Mouse (Mus musculus) heart, embryonic 14.5 days (tissue): Measurements from ENCODE around the gene Col9a2. TPM values are rescaled to one million over a fixed set of nuclear protein-coding genes. Genes with fewer than 3 reads are reported as not detected.

Experiments
- ATAC-seq: fragments of 200-750 bp; cut with Nextera tagmentation; 2 replicates; pipeline ENCODE4 v1.8.0; 2017; ENCODE audit warnings: low read depth, moderate TSS enrichment; ENCODE audit not compliant: insufficient number of reproducible peaks, insufficient read depth, low FRiP score
- H3K27ac ChIP-seq, 2 experiments: fragments of 200-500 bp in 1 of 2; fragments of 300-500 bp in 1 of 2; sonication (generic) in 1 of 2; replicated peaks in 1 of 2; 2 replicates each; pipeline ENCODE4 v1.5.1; 2012 to 2014; ENCODE audit warnings: low read depth in 2 of 2, low read length in 2 of 2, control low read depth in 1 of 2, mild to moderate bottlenecking in 1 of 2, mixed read lengths in 1 of 2; ENCODE audit not compliant: control insufficient read depth in 1 of 2, insufficient read depth in 1 of 2
- H3K27me3 ChIP-seq: fragments of 300-500 bp; sonication (generic); 2 replicates; pipeline ENCODE4 v1.6.1; 2014; ENCODE audit warnings: mild to moderate bottlenecking, low read length, control low read depth; ENCODE audit not compliant: control insufficient read depth, insufficient read depth
- H3K36me3 ChIP-seq: fragments of 300-500 bp; sonication (generic); 2 replicates; pipeline ENCODE4 v1.6.1; 2014; ENCODE audit warnings: mild to moderate bottlenecking, control low read depth, low read length, mixed read lengths; ENCODE audit not compliant: control insufficient read depth, insufficient read depth
- H3K4me1 ChIP-seq, 2 experiments: fragments of 200-500 bp in 1 of 2; fragments of 300-500 bp in 1 of 2; sonication (generic) in 1 of 2; 2 replicates each; pipeline ENCODE4 v1.6.1; 2012 to 2014; ENCODE audit warnings: low read length in 2 of 2, control low read depth in 1 of 2, mixed read lengths in 1 of 2; ENCODE audit not compliant: control insufficient read depth in 2 of 2, insufficient read depth in 2 of 2
- H3K4me2 ChIP-seq: fragments of 300-500 bp; sonication (generic); 2 replicates; pipeline ENCODE4 v1.6.1; 2014; ENCODE audit warnings: mild to moderate bottlenecking, low read length
- H3K4me3 ChIP-seq, 2 experiments: fragments of 200-500 bp in 1 of 2; fragments of 300-500 bp in 1 of 2; sonication (generic) in 1 of 2; 2 replicates each; pipeline ENCODE4 v1.5.1; 2012 to 2014; ENCODE audit warnings: low read length in 2 of 2, mild to moderate bottlenecking in 2 of 2, control low read depth in 1 of 2, low read depth in 1 of 2, moderate library complexity in 1 of 2; ENCODE audit not compliant: control insufficient read depth in 1 of 2, insufficient read depth in 1 of 2
- H3K9ac ChIP-seq: fragments of 300-500 bp; sonication (generic); 2 replicates; pipeline ENCODE4 v1.6.1; 2014; ENCODE audit warnings: mild to moderate bottlenecking, low read length
- H3K9me3 ChIP-seq: fragments of 300-500 bp; sonication (generic); 2 replicates; pipeline ENCODE4 v1.6.1; 2016; ENCODE audit warnings: low read length, control low read depth; ENCODE audit not compliant: control insufficient read depth
- WGBS: fragments of 180-500 bp; shearing (Covaris S2); extraction: QIAGEN DNeasy Blood & Tissue Kit; methylation state at CpG from one replicate; pipeline ENCODE4 v1.1.7; 2014; 5-methylcytosine and 5-hydroxymethylcytosine counted together
- polyA plus RNA-seq: library from polyadenylated mRNA; unstranded; fragments of >200 nt; fragmentation: Nextera tagmentation; extraction: Ambion mirVana; gene quantifications from 2 replicates; pipeline ENCODE4 v1.2.1, GENCODE M21; 2014

Gene Col9a2
- polyA plus RNA-seq, 1 experiment from 2014 or later, result 6.5 TPM

GRCm38 (mm10) chr4:121097650-121098378, 58.6 kb downstream of the Col9a2 start, which contains the start of gene Zmpste24:
Gene Zmpste24 (minus strand): TSS chr4:121098241.
- peak; percentile 64 for ATAC-seq
- Histone ChIP-seq H3K9me3 (no peaks in the 10 kb centered on the region), H3K27me3 (no peaks in the 10 kb centered on the region), H3K36me3 (peaks cover 27% of the 10 kb centered on the region), H3K4me2 (peak within 1 kb of the TSS; percentile 77), H3K9ac (peak within 1 kb of the TSS; percentile 77), H3K27ac (peak within 1 kb of the TSS; percentile 42 to 68), H3K4me3 (peak within 1 kb of the TSS; percentile 66 to 88), H3K4me1 (peaks cover 2 to 11% of the 10 kb centered on the region in 2 experiments; a peak in 3 of 4 replicates)
- under 1% methylated on average over 39 of the region's 39 CpGs for WGBS

GRCm38 (mm10) chr4:121103304-121103703, 64.1 kb downstream of the Col9a2 start:
- H3K36me3 ChIP-seq, result no peaks in the 10 kb centered on the region
- H3K9ac ChIP-seq, result no peak overlapping the region
- no peaks in the 10 kb centered on the region for H3K4me1 ChIP-seq
- ATAC-seq, result no peak
- H3K9me3 ChIP-seq, result no peaks in the 10 kb centered on the region
- no peak overlapping the region for H3K4me3 ChIP-seq
- WGBS, result 81% methylated on average over 4 of the region's 4 CpGs
- no peaks in the 10 kb centered on the region for H3K27me3 ChIP-seq
- no peak overlapping the region for H3K27ac ChIP-seq
- H3K4me2 ChIP-seq, result no peak overlapping the region

Other genes with a start within 250 kb of the Col9a2 start
- 104 and 107 TPM in 2 replicates for gene Nfyc, start 207.8 kb upstream of the Col9a2 start, polyA plus RNA-seq
- gene Rims3, start 184.6 kb upstream of the Col9a2 start, polyA plus RNA-seq, result 0.31 and 0.43 TPM in 2 replicates
- 8.1 and 10.8 TPM in 2 replicates for gene Exo5, start 114.4 kb upstream of the Col9a2 start, polyA plus RNA-seq
- 13.5 and 14.3 TPM in 2 replicates for gene Zfp69, start 87.7 kb upstream of the Col9a2 start, polyA plus RNA-seq
- 13.7 and 14.8 TPM in 2 replicates for gene Smap2, start 22.1 kb upstream of the Col9a2 start, polyA plus RNA-seq
- 20.5 and 20.8 TPM in 2 replicates for gene Zmpste24, start 58.9 kb downstream of the Col9a2 start, polyA plus RNA-seq
- gene Tmco2, start 69.8 kb downstream of the Col9a2 start, polyA plus RNA-seq, result not detected in 2 replicates
- gene Rlf, start 175.7 kb downstream of the Col9a2 start, polyA plus RNA-seq, result 18.3 and 18.5 TPM in 2 replicates